Mouse (Mus musculus): ENCODE data around the gene Pcgf3. TPM values are rescaled to one million over a fixed set of nuclear protein-coding genes. Genes with fewer than 3 reads are reported as not detected.

Pcgf3 gene
- polyA plus RNA-seq, 1 experiment from 2014 or later: 16.3 TPM

DNA sequence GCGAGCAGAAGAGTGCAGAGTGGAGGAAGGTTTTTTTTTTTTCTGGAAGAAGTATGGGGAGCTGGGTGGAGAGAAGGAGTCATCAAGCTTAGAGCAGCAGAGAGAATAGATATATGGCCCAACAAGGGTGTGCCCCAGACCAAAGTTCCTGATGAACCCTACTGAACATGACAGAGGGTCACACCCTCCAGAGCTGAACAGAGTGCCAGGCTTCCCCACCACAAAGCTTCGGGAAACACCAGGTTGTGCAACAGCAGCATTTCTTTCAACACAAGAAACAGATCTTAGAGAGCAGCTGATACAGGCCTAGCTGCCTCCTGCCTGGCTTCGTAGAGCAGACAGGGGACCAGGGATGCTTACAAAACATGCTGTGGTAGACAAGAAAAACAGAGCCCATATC is 14.1 kb upstream of the Pcgf3 start:
- no peak overlapping the region for H3K9ac ChIP-seq (ENCODE audit: low read length)
- no peak for ATAC-seq (replicated peaks; ENCODE audit: extremely low read depth, insufficient read depth, low FRiP score)
- H3K36me3 ChIP-seq (ENCODE audit: control insufficient read depth, insufficient read depth): no peaks in the 10 kb centered on the region
- H3K27me3 ChIP-seq (ENCODE audit: control insufficient read depth, insufficient read depth, low read length): no peaks in the 10 kb centered on the region
- H3K4me3 ChIP-seq (ENCODE audit: low read length): no peak overlapping the region
- no peak overlapping the region for H3K4me2 ChIP-seq (ENCODE audit: low read depth, low read length)
- H3K4me1 ChIP-seq (ENCODE audit: control insufficient read depth, insufficient read depth, low read length): peaks cover 5% of the 10 kb centered on the region
- no peaks in the 10 kb centered on the region for H3K9me3 ChIP-seq (replicated peaks; ENCODE audit: control insufficient read depth, low read length)
- 81% methylated on average over 3 of the region's 3 CpGs for WGBS
- no peak overlapping the region for H3K27ac ChIP-seq (ENCODE audit: low read length)

DNA sequence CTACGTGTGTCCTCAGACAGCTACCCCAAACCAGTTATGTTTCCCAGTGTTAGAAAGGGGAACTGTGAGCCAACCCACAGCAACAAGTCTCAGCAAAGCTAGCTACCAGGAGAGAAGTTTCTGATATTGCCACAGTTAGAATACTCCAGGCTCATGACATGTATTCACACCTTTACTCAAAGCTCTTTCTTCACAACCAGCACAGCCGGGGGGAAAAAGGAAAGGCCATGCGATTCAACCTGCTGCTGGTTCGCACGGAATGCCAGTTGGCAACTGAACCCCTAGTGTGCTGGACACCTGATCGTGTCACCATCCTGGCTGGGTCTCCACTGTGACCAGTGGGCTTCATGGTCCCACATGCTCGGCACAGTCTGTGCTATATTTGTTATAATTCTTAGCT is 13.2 kb upstream of the Pcgf3 start:
- no peak overlapping the region for H3K27ac ChIP-seq (ENCODE audit: low read length)
- no peak overlapping the region for H3K4me3 ChIP-seq (ENCODE audit: low read length)
- H3K4me2 ChIP-seq (ENCODE audit: low read depth, low read length): no peak overlapping the region
- 82% methylated on average over 7 of the region's 7 CpGs for WGBS
- no peak for ATAC-seq (replicated peaks; ENCODE audit: extremely low read depth, insufficient read depth, low FRiP score)
- no peak overlapping the region for H3K9ac ChIP-seq (ENCODE audit: low read length)
- peaks cover 5% of the 10 kb centered on the region for H3K4me1 ChIP-seq (ENCODE audit: control insufficient read depth, insufficient read depth, low read length)
- no peaks in the 10 kb centered on the region for H3K27me3 ChIP-seq (ENCODE audit: control insufficient read depth, insufficient read depth, low read length)
- no peaks in the 10 kb centered on the region for H3K36me3 ChIP-seq (ENCODE audit: control insufficient read depth, insufficient read depth)
- no peaks in the 10 kb centered on the region for H3K9me3 ChIP-seq (replicated peaks; ENCODE audit: control insufficient read depth, low read length)

DNA sequence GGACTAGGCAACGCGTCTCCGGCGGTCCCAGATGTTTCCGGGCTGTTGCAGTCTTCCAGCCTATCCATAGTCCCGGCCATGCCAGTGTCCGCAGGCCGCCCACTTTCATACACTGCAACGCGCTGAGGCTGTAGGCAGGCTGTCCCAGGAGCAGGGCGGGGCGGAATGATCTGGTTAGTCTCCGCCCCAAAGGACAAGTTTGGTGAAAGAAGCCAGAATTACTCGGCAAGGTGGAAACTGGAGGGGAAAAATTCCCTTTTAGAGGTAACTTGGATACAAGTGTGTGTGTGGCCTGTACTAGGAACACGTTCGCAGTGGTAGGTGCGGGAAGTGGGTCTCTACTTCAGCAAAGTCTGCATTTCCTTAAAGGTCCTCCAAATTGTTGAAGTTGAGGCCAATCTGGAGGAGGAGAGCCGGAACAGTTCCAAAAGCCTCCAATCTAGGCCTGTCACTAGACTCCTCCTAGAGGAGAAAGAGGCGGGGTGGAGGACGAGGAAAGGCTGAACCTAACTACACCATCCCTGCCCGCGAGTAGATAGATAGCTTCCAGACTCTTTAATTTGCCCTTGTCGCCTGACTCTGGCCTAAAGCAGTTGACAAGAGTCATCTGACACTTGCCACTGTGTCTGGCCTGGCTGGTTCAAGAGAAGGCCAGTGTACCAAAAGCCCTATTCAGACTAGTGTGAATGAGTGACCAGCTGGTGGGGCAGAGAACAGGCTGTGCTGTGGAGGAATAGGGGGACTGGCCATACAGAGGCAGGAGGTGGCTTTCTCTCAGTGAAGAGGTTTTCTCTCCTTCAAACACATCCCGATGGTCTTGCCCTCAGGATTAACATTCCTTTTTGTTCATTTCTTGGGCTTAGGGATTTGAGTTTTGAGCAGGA is 12.0 kb upstream of the Pcgf3 start, which contains the start of gene Mfsd7a:
Gene Mfsd7a (minus strand): TSS at position 107 of the 884 bp plus-strand sequence.
- H3K4me3 ChIP-seq (ENCODE audit: low read length): peak within 1 kb of the TSS; percentile 50
- WGBS: 7% methylated on average over 24 of the region's 24 CpGs
- H3K27ac ChIP-seq (ENCODE audit: low read length): peak within 1 kb of the TSS; percentile 19; the same call in 1 of the 2 replicates
- peak within 1 kb of the TSS; percentile 66 for H3K9ac ChIP-seq (ENCODE audit: low read length)
- peak within 1 kb of the TSS; percentile 70 for H3K4me2 ChIP-seq (ENCODE audit: low read depth, low read length)
- H3K27me3 ChIP-seq (ENCODE audit: control insufficient read depth, insufficient read depth, low read length): no peaks in the 10 kb centered on the region
- no peaks in the 10 kb centered on the region for H3K36me3 ChIP-seq (ENCODE audit: control insufficient read depth, insufficient read depth)
- peak; percentile 92 for ATAC-seq (replicated peaks; ENCODE audit: extremely low read depth, insufficient read depth, low FRiP score)
- H3K9me3 ChIP-seq (replicated peaks; ENCODE audit: control insufficient read depth, low read length): no peaks in the 10 kb centered on the region
- H3K4me1 ChIP-seq (ENCODE audit: control insufficient read depth, insufficient read depth, low read length): peaks cover 5% of the 10 kb centered on the region

DNA sequence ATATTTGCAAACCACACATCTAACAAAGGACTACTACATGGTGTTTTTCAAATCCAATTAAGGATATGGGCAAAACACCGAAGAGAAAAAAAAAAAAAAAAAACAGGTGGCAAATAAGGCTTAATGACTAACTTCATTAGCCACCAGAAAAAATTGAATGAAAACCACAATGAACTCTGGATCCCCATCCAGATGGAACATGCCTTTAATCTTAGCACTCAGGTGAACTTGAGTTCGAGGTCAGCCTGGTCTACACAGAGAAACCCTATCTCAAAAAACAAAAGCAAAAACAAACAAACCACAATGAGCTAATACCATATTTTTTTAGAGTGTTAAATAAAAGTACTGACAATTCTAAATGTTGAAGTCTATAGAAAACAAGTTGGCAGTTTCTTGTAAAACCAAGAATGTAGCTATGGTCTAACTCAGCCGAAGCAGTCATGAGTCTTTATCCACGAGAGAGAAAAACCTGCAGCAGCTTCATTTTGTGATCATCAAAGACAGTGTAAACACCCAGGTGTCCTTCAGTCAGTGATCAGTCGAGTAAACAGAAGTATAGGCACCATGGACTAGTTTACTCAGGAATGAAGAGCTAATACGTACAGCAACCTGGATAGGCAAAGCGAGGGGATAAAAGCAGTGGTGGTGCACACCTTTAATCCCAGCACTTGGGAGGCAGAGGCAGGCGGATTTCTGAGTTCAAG is 10.0 kb upstream of the Pcgf3 start:
- Histone ChIP-seq H3K9me3 (replicated peaks; ENCODE audit: control insufficient read depth, low read length) (no peaks in the 10 kb centered on the region), H3K4me1 (ENCODE audit: control insufficient read depth, insufficient read depth, low read length) (peaks cover 5% of the 10 kb centered on the region), H3K4me2 (ENCODE audit: low read depth, low read length) (no peak overlapping the region), H3K27ac (ENCODE audit: low read length) (no peak overlapping the region), H3K36me3 (ENCODE audit: control insufficient read depth, insufficient read depth) (no peaks in the 10 kb centered on the region), H3K27me3 (ENCODE audit: control insufficient read depth, insufficient read depth, low read length) (no peaks in the 10 kb centered on the region), H3K4me3 (ENCODE audit: low read length) (no peak overlapping the region), H3K9ac (ENCODE audit: low read length) (no peak overlapping the region)
- WGBS: 77% methylated on average over 8 of the region's 8 CpGs
- no peak for ATAC-seq (replicated peaks; ENCODE audit: extremely low read depth, insufficient read depth, low FRiP score)

DNA sequence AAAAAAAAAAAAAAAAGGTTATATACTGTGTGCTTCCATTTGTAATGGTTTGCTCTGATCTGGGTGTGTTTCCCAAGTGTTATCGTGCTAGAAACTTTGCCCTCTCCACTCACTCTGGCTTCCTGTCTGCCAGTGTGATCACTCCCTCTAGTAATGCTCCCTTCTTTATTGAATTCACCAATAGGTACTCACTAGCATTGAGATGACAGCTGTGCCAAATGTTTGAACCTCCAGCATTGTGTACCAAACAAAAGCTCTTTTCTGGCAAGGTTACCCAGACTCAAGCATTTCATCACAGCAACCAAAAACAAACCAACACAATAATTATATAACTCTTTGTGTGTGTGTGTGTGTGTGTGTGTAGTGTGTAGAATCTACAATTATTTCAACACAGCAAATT is 9.4 kb upstream of the Pcgf3 start:
- Histone ChIP-seq H3K4me2 (ENCODE audit: low read depth, low read length) (no peak overlapping the region), H3K4me3 (ENCODE audit: low read length) (no peak overlapping the region), H3K27me3 (ENCODE audit: control insufficient read depth, insufficient read depth, low read length) (no peaks in the 10 kb centered on the region), H3K9ac (ENCODE audit: low read length) (no peak overlapping the region), H3K9me3 (replicated peaks; ENCODE audit: control insufficient read depth, low read length) (no peaks in the 10 kb centered on the region), H3K4me1 (ENCODE audit: control insufficient read depth, insufficient read depth, low read length) (peaks cover 5% of the 10 kb centered on the region), H3K27ac (ENCODE audit: low read length) (no peak overlapping the region), H3K36me3 (ENCODE audit: control insufficient read depth, insufficient read depth) (no peaks in the 10 kb centered on the region)
- WGBS: 79% methylated on average over 1 of the region's 1 CpGs
- no peak for ATAC-seq (replicated peaks; ENCODE audit: extremely low read depth, insufficient read depth, low FRiP score)

DNA sequence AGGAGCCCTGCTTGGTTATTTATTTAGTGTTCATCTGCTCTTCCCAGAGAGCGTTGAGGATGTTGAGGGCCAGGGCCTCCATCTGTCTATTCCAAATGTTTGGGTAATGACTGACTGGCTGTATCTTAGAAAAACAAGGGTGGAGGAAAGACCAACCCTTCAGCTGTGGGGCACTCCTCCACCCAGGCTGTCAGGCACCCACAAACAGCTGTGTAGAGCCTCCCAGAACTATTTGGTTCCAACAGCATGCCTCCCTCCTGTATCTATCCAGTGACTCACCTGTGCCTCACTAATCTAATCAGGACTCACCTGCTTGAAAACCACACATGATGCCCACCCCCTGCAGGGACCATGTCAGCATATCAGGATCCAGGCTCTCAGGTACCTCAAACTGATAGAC is 8.6 kb upstream of the Pcgf3 start:
- no peak for ATAC-seq (replicated peaks; ENCODE audit: extremely low read depth, insufficient read depth, low FRiP score)
- WGBS: 69% methylated on average over 1 of the region's 1 CpGs
- H3K4me2 ChIP-seq (ENCODE audit: low read depth, low read length): no peak overlapping the region

DNA sequence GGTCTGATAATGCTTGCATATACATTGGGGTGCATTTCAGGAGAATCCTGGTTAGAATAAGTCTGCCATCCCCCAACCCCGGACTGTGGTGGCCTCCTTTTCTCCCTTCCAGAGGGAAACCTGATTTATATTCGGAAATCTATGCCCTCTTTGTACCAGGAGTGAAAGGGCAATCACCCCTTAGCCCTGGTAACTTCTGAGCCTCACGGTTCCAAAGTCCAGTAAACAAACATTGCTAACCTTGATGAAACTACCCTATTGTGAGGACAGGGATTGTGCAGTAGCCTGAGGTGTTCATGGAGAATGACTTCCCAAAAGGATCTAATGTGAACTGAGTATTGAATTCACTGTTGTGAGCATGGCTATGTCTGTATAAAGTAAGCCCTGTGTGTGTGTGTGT is 6.9 kb upstream of the Pcgf3 start:
- Histone ChIP-seq H3K36me3 (ENCODE audit: control insufficient read depth, insufficient read depth) (no peaks in the 10 kb centered on the region), H3K27ac (ENCODE audit: low read length) (no peak overlapping the region), H3K4me3 (ENCODE audit: low read length) (no peak overlapping the region), H3K27me3 (ENCODE audit: control insufficient read depth, insufficient read depth, low read length) (no peaks in the 10 kb centered on the region), H3K4me1 (ENCODE audit: control insufficient read depth, insufficient read depth, low read length) (peaks cover 5% of the 10 kb centered on the region), H3K9me3 (replicated peaks; ENCODE audit: control insufficient read depth, low read length) (no peaks in the 10 kb centered on the region), H3K4me2 (ENCODE audit: low read depth, low read length) (no peak overlapping the region), H3K9ac (ENCODE audit: low read length) (no peak overlapping the region)
- ATAC-seq (replicated peaks; ENCODE audit: extremely low read depth, insufficient read depth, low FRiP score): no peak
- WGBS: 53% methylated on average over 3 of the region's 3 CpGs

More for the DNA sequence above, 8.6 kb upstream of the Pcgf3 start:
- peaks cover 5% of the 10 kb centered on the region for H3K4me1 ChIP-seq (ENCODE audit: control insufficient read depth, insufficient read depth, low read length)
- H3K27me3 ChIP-seq (ENCODE audit: control insufficient read depth, insufficient read depth, low read length): no peaks in the 10 kb centered on the region
- no peaks in the 10 kb centered on the region for H3K9me3 ChIP-seq (replicated peaks; ENCODE audit: control insufficient read depth, low read length)
- no peak overlapping the region for H3K4me3 ChIP-seq (ENCODE audit: low read length)
- no peak overlapping the region for H3K9ac ChIP-seq (ENCODE audit: low read length)
- no peak overlapping the region for H3K27ac ChIP-seq (ENCODE audit: low read length)
- no peaks in the 10 kb centered on the region for H3K36me3 ChIP-seq (ENCODE audit: control insufficient read depth, insufficient read depth)

DNA sequence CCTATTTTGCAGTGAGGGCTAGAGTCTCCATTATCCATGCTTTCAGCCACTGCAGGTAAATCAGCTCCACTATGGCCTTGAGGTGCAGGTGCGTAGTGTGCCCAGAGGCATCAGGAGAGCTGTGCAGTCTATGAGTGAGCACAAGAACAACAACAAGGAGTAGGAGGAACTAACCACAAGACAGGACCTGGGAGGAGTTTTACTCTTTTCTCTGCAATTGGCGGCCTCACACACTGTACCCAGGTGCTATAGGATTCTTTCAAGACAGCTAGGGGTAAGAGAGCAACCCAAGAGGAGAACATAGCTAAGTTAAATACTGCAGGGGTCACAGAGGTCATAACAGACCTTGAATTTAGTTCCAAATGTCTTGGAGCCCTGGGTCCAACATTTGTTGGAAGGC is 2.3 kb upstream of the Pcgf3 start:
- Histone ChIP-seq H3K4me1 (ENCODE audit: control insufficient read depth, insufficient read depth, low read length) (peaks cover 18% of the 10 kb centered on the region), H3K27me3 (ENCODE audit: control insufficient read depth, insufficient read depth, low read length) (no peaks in the 10 kb centered on the region), H3K27ac (ENCODE audit: low read length) (no peak overlapping the region), H3K9me3 (replicated peaks; ENCODE audit: control insufficient read depth, low read length) (no peaks in the 10 kb centered on the region), H3K36me3 (ENCODE audit: control insufficient read depth, insufficient read depth) (no peaks in the 10 kb centered on the region), H3K4me3 (ENCODE audit: low read length) (no peak overlapping the region), H3K4me2 (ENCODE audit: low read depth, low read length) (no peak overlapping the region), H3K9ac (ENCODE audit: low read length) (no peak overlapping the region)
- WGBS: 62% methylated on average over 2 of the region's 2 CpGs
- ATAC-seq (replicated peaks; ENCODE audit: extremely low read depth, insufficient read depth, low FRiP score): no peak

DNA sequence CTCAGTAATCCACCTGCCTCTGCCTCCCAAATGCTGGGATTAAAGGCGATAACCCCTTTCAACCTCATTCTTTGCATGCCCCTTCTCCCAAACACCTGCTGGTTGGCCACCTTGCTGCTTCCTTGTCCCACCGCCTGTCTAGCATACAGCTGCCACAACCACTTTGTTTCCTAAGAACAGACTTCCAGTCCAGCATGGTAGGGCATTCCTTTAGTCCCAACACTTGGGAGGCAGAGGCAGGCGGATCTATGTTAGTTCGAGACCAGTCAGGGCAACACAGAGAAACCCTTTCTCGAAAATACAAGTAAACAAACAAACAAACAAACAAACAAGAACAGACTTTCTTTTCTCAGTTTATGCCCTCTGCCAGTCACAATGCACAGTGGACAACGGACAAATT is 571 bp upstream of the Pcgf3 start:
- H3K36me3 ChIP-seq (ENCODE audit: control insufficient read depth, insufficient read depth): no peaks in the 10 kb centered on the region; the same call in 1 of the 2 replicates
- ATAC-seq (replicated peaks; ENCODE audit: extremely low read depth, insufficient read depth, low FRiP score): no peak
- H3K27ac ChIP-seq (ENCODE audit: low read length): no peak overlapping the region

More for the DNA sequence above, 571 bp upstream of the Pcgf3 start:
- Histone ChIP-seq H3K4me2 (ENCODE audit: low read depth, low read length) (peak overlapping the region; percentile 96), H3K27me3 (ENCODE audit: control insufficient read depth, insufficient read depth, low read length) (no peaks in the 10 kb centered on the region), H3K9ac (ENCODE audit: low read length) (peak overlapping the region; percentile 99), H3K4me1 (ENCODE audit: control insufficient read depth, insufficient read depth, low read length) (peaks cover 31% of the 10 kb centered on the region), H3K9me3 (replicated peaks; ENCODE audit: control insufficient read depth, low read length) (no peaks in the 10 kb centered on the region), H3K4me3 (ENCODE audit: low read length) (peak overlapping the region; percentile 99)
- 36% methylated on average over 6 of the region's 6 CpGs for WGBS
